Mouse (Mus musculus) left cerebral cortex, adult 11 months (tissue): ENCODE data around the gene Commd7.

Source experiments
- DNase-seq: peaks from one replicate; pipeline ENCODE4 v3.0.0; 2022; ENCODE audit warnings: low spot score

Commd7 gene

DNA sequence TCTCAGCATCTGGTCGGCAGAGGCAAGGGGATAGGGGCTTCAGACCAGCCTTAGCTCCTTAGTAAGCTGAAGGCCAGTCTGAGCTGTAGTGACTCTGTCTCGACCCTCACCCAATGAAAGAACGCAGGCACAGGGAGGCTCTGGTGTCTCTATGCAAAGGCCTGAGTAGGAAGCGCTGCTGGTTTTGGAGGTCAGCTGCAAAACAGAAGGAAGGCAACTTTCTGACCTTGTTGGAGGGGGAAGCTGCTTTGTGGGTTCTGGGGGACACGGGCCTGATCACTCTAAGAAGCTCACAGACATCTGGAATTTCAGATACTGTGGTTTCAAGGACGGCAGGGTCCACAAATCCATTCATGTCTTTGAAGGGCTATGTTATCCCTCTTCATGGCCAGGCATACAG, 46.6 kb downstream of the Commd7 start:
- DNase-seq, result no peak

DNA sequence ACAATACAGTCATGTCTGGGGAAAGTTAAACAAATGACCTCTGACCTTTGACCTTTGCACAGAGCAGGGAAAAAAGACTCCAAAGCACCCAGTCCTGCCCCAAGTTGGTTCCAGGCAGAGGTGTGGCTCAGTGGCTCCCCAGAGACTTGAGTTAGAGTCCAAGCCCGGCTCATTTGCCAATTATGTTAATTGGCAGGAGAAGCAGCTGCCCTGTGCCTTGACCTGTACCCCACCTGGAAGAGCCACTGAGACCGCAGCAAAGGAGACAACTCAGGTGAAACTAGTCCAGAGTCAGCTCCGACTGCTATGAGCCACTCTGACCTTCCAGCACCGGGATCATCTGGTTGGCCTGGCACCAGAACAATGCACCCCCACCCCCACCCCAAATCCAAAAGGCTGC, 48.2 kb downstream of the Commd7 start:
- no peak for DNase-seq

DNA sequence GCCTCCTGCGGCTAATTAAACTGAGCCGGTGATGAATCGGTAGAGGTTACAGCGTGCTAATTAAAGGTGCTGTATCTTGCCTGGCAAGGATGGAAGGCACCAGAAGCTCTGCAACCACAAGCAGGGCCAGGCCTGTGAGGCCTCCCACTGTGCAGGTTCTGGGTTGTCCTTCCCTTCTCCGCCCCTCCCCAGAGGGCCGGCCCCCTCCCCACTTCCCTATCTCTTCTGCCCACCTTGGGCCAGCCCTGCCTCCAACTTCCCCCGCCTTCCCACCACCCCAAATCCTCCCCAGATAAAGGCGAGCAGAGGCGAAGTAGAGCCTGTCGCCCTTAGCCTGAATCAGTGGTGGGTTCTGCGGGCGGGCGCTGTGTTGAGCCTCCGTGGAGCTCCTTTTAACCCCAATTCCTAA, 48.9 kb downstream of the Commd7 start:
- no peak for DNase-seq

DNA sequence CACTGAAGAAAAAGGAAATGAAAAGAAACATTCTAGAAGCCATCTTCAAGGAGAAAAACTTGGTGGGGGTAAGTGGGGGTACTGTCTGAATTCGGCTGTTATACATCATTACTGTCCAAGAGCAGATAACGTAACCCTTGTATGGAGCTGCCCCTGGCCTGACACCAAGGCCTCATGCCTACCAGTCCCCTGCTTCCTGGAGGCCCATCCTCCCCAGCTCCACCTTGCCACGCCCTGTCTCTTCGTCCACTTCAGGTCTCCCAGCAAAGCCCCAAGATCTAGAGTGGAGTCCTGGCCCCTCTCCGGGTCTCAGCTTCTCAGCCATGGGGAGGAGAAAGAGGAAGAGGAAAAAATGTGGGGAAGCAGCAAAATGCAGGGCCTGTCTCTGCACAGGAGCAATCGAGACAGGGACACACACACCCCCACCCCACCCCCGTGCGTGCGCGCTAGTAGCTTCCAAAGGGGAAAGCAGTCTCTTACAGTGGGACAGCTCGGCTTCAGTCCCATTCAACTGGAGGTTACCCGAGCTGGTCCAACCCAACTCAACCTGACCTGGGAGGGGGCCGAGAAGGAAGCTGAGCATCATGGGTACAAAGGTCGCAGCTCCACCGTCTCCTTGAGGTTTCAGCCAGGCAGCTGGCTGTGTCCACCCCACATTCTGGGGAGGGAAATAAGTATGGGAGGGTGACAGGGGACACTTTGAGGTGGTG, 49.5 kb downstream of the Commd7 start:
- DNase-seq, result no peak

DNA sequence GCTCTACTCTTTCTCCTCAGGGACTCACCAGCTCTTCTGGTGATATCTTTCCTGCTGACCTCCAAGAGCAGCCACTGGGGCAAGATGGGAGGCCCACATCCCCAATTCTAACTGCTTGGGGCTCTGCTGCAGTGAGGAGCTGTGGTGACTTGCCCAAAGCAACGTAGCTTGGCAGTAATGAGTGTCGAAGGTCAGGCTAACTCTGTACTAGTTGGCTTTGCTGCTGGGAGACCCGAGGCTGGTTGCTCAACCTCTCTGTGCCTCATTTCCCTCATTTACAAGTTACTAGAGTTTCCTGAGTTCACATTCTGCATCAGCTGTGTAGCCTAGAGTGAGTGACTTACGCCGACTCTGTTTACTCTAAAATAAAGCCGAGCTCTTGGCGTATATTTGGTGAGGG, 51.2 kb downstream of the Commd7 start:
- DNase-seq, result no peak

DNA sequence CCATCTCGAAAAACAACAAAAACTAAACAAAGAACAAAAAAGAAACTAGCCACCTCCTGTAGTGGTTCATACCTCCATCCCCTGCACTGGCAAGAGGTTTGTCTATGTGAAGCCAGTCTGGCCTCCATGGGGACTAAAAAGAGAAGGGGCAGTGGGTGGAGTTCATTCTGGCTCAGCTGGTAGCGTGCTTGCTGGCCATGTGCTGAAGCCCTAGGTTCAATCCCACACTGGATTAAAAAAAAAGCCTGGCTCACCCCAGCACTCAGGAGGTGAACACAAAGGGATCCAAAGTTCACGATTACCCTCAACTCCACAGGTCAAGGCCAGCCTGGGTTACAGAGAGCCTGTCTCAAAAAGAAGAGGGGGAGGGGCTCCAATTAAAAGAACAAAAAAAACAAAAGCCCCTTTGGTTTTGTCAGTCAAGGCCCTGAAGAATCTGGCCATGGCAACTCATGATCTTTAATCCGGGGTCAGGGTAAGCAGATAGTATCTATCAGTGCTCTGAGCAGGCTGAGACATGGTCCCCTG, 52.1 kb downstream of the Commd7 start:
- DNase-seq, result no peak

DNA sequence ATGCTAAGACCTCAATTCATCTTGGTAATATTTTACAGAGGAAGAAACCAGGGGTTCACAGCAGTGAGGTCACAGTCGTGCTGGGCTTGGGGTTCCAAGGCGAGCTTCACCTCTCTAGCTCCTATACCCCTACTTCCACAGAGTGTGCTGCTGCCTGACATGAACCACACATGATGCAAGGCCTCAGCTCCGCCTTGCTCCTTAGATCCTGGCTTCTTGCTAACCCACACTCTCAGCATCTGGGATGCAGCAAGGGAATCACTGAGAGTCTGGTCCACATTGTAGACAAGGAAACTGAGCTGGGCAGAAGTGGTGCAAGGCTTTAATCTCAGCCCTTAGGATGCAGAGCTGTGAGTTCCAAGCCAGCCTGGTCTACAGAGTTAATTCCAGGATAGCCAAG, 52.5 kb downstream of the Commd7 start:
- no peak for DNase-seq

DNA sequence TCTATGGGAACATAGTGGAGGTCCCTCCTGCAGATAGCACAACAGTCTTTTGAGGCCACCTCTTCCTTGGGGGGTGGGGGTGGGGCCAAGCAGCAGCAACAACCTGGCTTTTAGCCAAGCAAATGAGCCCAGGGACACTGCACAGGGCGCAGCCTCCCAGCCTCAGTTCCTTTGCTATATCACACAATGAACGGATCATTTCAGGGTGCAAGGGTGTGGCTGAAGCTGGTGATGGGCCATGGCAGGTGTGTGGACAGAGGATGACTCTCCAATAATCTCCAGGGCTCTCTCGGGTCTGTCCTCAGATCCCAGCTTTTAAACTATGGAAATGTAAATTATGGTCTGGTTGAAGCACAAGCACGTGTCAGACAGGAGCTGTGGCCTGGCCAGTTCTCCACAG, 55.5 kb downstream of the Commd7 start:
- no peak for DNase-seq

DNA sequence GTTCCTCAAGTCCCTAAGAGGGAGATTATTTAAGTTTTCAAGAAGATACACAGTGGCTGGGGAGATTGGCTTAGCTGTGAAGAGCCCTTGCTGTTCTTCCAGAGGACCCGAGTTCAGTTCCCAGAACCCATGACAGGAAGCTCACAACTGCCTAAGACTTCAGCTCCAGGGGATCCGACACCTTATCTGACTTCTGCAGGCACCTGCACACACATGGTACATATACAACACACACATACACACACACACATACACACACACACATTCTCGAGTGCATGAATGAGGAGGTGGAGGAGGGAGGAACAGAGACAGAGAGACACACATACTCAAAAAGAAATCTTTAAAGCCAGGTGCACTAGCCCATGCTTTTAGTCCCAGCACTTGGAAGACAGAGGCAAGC, 56.4 kb downstream of the Commd7 start:
- no peak for DNase-seq

DNA sequence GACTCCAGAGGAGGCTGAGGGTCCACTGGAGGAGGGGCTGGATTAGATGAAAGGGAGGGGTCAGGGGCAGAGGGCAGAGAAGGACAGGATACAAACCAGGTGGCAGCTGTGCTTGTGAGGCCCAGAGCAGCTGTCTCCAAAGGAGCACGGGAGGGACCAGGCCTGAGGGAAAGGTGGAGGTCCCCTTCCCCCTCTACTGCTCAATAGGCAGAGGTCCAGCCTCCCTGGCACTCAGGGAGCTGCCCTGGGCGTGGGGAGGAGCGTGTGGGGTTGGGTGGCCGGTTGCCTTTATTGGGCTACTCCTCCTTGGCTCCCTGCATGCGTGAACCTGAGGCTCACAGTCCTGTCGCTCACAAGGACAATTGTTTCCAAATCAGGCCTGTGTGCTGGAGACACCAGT, 57.0 kb downstream of the Commd7 start:
- DNase-seq, result no peak

DNA sequence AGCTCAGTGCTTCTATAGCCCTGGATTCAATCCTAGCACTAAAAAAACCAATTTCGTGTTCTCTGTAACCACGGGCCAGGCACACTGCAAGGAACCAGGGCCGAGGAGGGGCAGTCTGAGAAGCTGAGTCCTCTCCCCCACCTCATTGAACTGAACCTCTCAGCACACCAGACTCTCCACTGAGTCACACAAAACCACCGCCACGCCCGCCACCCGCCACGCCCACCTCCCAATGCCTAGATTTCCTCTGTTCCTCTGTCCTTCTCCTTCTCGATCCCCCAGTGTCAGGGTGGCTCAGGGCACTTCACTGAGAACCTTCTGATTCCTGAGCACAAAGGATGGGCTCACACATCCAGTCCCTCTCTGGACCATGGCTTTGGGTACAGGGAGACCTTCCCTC, 59.5 kb downstream of the Commd7 start:
- DNase-seq, result no peak

DNA sequence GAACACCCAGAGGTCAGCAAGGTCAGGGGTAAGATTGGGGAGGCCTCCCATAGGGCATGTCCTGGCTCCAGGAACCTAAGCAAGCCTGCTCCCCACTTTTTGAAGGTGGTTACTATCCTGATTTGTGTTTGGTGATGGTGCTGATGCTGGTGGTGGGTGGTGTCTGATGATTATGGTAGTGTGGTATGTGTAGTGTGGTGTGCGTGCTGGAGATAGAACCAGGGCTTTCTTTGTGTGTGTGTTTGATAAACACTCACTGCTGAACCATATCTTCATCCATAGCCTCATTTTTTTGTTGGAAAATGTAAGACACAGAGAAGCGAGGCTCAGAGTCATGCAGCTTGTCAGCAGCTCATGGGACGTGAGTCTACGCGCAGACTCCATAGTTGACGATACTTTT, 64.0 kb downstream of the Commd7 start:
- DNase-seq, result no peak

DNA sequence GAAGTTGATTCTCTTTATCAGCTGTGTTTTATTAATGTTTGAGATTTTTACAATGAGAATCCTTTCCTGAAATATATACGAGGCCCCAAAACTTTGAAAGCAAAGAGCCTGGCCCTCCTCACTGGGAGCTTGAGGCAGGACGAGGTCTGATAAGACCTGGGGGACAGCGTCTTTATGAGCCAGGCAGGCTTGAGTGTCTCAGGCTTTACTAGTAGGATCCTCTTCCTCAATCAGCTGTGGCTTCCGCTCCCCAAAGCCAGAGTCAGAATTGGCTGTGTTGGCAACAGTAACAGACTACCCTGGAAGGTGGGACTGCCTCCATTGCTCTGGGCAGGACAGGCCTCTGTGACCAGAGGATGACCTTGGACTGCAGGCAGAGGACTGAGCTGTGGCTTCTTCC, 64.6 kb downstream of the Commd7 start:
- no peak for DNase-seq
